14 mouse cellular contexts compared by ENCODE assay signal in genomic region chr6:129036890-129037463, GRCm38 (mm10). TPM values are rescaled to one million over a fixed set of nuclear protein-coding genes. Genes with fewer than 3 reads are reported as not detected.
DNase-seq lines count a peak whose midpoint lies in the region; ATAC-seq lines count a peak whose summit lies in the region.
"Had no signal": no experiment of that assay in that cellular context is flagged by ENCODE, and none has a peak within 500 bp of the region (broad histone marks: within the 10 kb centered on the region; RNA-seq: fewer than 3 reads in every experiment).

No protein-coding gene starts in this region.

- H3K9ac ChIP-seq in liver, embryonic 12.5 days = no peak overlapping the region
- H3K9ac ChIP-seq: liver, embryonic 15.5 days had no signal

- ATAC-seq in liver, embryonic 12.5 days = 0 out of 2 replicates have a peak, but pooled peaks have one; percentile 21

- DNase-seq in A20 (ENCODE audit: low read depth, low spot score) = peak; percentile 61
- DNase-seq in CD4-positive, CD25-positive, alpha-beta regulatory T cell, adult 2 months (ENCODE audit: low read depth, low spot score) = peak; percentile 60
- DNase-seq in thymus, adult 18-20 months = peak; percentile 45 to 68
- DNase-seq in layer of hippocampus, adult 9-10 months (ENCODE audit: low spot score) = no peak
- DNase-seq in frontal cortex, postnatal 25 days (ENCODE audit: low spot score in 2 of 2) = no peak
- DNase-seq in gastrocnemius, adult 8-10 months (ENCODE audit: low spot score in 2 of 2) = no peak
- DNase-seq: embryo, embryonic 11 days; heart, postnatal 36 days; kidney, adult 18-20 months had no signal

- no peaks in the 10 kb centered on the region for H3K9me3 ChIP-seq in liver, embryonic 12.5 days (replicated peaks)
- H3K9me3 ChIP-seq: liver, embryonic 15.5 days had no signal

- no peaks in the 10 kb centered on the region for H3K27me3 ChIP-seq in liver, embryonic 12.5 days (replicated peaks)
- H3K27me3 ChIP-seq: liver, embryonic 15.5 days had no signal

- 7% methylated on average over 2 of the region's 2 CpGs for WGBS in liver, embryonic 12.5 days (ENCODE audit: insufficient replicate concordance)

- H3K36me3 ChIP-seq in liver, embryonic 12.5 days = no peaks in the 10 kb centered on the region
- H3K36me3 ChIP-seq: liver, embryonic 15.5 days had no signal

- H3K27ac ChIP-seq in liver, embryonic 12.5 days = no peak overlapping the region

- no peak overlapping the region for H3K4me3 ChIP-seq in liver, embryonic 12.5 days
- H3K4me3 ChIP-seq: erythroblast, embryonic 14.5 days; liver, embryonic 15.5 days had no signal

- no peak overlapping the region for H3K4me2 ChIP-seq in liver, embryonic 12.5 days
- H3K4me2 ChIP-seq: liver, embryonic 15.5 days had no signal

- no peaks in the 10 kb centered on the region for H3K4me1 ChIP-seq in liver, embryonic 12.5 days
- H3K4me1 ChIP-seq: liver, embryonic 15.5 days had no signal

RNA-seq across cellular contexts. Expression of gene Klrb1f, which starts 8.7 kb away (rescaled TPM):
- polyA plus RNA-seq in liver, embryonic 12.5 days (2016; fragmentation: Nextera tagmentation; extraction: Ambion mirVana) = 0.38 and 0.50 TPM in 2 replicates
- not detected for total RNA-seq in gastrocnemius, adult 8-10 months (2022)
- total RNA-seq: heart, postnatal 36 days; layer of hippocampus, adult 18-20 months; left cerebral cortex, postnatal 10 days had no signal
- polyA plus RNA-seq: erythroblast, embryonic 14.5 days had no signal

Comparison
In these comparisons a context has a peak if more than half of its experiments do, and no peak if none do; other contexts are left out.
1. DNase-seq: peak in A20 (single experiment), CD4-positive, CD25-positive, alpha-beta regulatory T cell, adult 2 months (single experiment) and thymus, adult 18-20 months (2 of 2); none in layer of hippocampus, adult 9-10 months (single experiment), frontal cortex, postnatal 25 days (0 of 2) and gastrocnemius, adult 8-10 months (0 of 2).